Mouse (Mus musculus): ENCODE results near the gene Ap1g1. TPM values are rescaled to one million over a fixed set of nuclear protein-coding genes. Genes with fewer than 3 reads are reported as not detected.
A peak's percentile ranks its signal among the peaks of the same experiment; 100 is the strongest.
"Not testable (repeated sequence)": the region's sequence is repeated elsewhere in the genome, so short reads cannot be mapped to it uniquely, and the experiment has no call there.

The Ap1g1 gene
- polyA plus RNA-seq, 1 experiment from 2014 or later: 34.5 TPM

GRCm38 (mm10) chr8:109750699-109751098, 27.7 kb upstream of the Ap1g1 start:
- Histone ChIP-seq H3K4me3 (ENCODE audit: low read depth, low read length) (no peak overlapping the region), H3K36me3 (ENCODE audit: control insufficient read depth, insufficient read depth, low read length) (no peaks in the 10 kb centered on the region), H3K9ac (ENCODE audit: low read length) (no peak overlapping the region), H3K4me1 (replicated peaks; ENCODE audit: control insufficient read depth, insufficient read depth, low read length) (no peaks in the 10 kb centered on the region), H3K9me3 (ENCODE audit: control insufficient read depth, low read length) (no peaks in the 10 kb centered on the region), H3K27me3 (replicated peaks; ENCODE audit: control insufficient read depth, insufficient read depth, low read length) (no peaks in the 10 kb centered on the region), H3K27ac (ENCODE audit: low read depth) (no peak overlapping the region), H3K4me2 (ENCODE audit: low read length) (no peak overlapping the region)
- 71% methylated on average over 12 of the region's 12 CpGs for WGBS
- DNase-seq (ENCODE audit: low spot score): no peak
- no peak for ATAC-seq (replicated peaks; ENCODE audit: low FRiP score, low TSS enrichment, low read depth)

GRCm38 (mm10) chr8:109751731-109752485, 26.4 kb upstream of the Ap1g1 start:
- H3K4me3 ChIP-seq (ENCODE audit: low read depth, low read length): no peak overlapping the region
- no peak for DNase-seq (ENCODE audit: low spot score)
- no peaks in the 10 kb centered on the region for H3K4me1 ChIP-seq (replicated peaks; ENCODE audit: control insufficient read depth, insufficient read depth, low read length)
- no peak overlapping the region for H3K9ac ChIP-seq (ENCODE audit: low read length)
- no peaks in the 10 kb centered on the region for H3K27me3 ChIP-seq (replicated peaks; ENCODE audit: control insufficient read depth, insufficient read depth, low read length)
- ATAC-seq (replicated peaks; ENCODE audit: low FRiP score, low TSS enrichment, low read depth): no peak
- no peaks in the 10 kb centered on the region for H3K9me3 ChIP-seq (ENCODE audit: control insufficient read depth, low read length)
- H3K4me2 ChIP-seq (ENCODE audit: low read length): no peak overlapping the region
- H3K27ac ChIP-seq (ENCODE audit: low read depth): no peak overlapping the region
- WGBS: 90% methylated on average over 20 of the region's 20 CpGs
- H3K36me3 ChIP-seq (ENCODE audit: control insufficient read depth, insufficient read depth, low read length): no peaks in the 10 kb centered on the region

GRCm38 (mm10) chr8:109754696-109755095, 23.7 kb upstream of the Ap1g1 start:
- DNase-seq (ENCODE audit: low spot score) (peak; percentile 18), ATAC-seq (replicated peaks; ENCODE audit: low FRiP score, low TSS enrichment, low read depth) (no peak)
- no peaks in the 10 kb centered on the region for H3K36me3 ChIP-seq (ENCODE audit: control insufficient read depth, insufficient read depth, low read length)
- no peak overlapping the region for H3K27ac ChIP-seq (ENCODE audit: low read depth)
- 85% methylated on average over 8 of the region's 8 CpGs for WGBS
- H3K27me3 ChIP-seq (replicated peaks; ENCODE audit: control insufficient read depth, insufficient read depth, low read length): no peaks in the 10 kb centered on the region
- H3K9me3 ChIP-seq (ENCODE audit: control insufficient read depth, low read length): no peaks in the 10 kb centered on the region
- H3K4me1 ChIP-seq (replicated peaks; ENCODE audit: control insufficient read depth, insufficient read depth, low read length): no peaks in the 10 kb centered on the region
- H3K4me3 ChIP-seq (ENCODE audit: low read depth, low read length): no peak overlapping the region
- H3K9ac ChIP-seq (ENCODE audit: low read length): no peak overlapping the region
- H3K4me2 ChIP-seq (ENCODE audit: low read length): no peak overlapping the region

- not testable (repeated sequence) for H3K27me3 ChIP-seq (replicated peaks; ENCODE audit: control insufficient read depth, insufficient read depth, low read length); H3K27ac ChIP-seq (ENCODE audit: low read depth)
- 82% methylated on average over 4 of the region's 4 CpGs for WGBS
Measured at GRCm38 (mm10) chr8:109755554-109755953, 22.8 kb upstream of the Ap1g1 start.

GRCm38 (mm10) chr8:109756849-109757248, 21.5 kb upstream of the Ap1g1 start:
- H3K9ac ChIP-seq (ENCODE audit: low read length): no peak overlapping the region
- ATAC-seq (replicated peaks; ENCODE audit: low FRiP score, low TSS enrichment, low read depth) (no peak), DNase-seq (ENCODE audit: low spot score) (peak; percentile 4)
- no peaks in the 10 kb centered on the region for H3K27me3 ChIP-seq (replicated peaks; ENCODE audit: control insufficient read depth, insufficient read depth, low read length)
- no peak overlapping the region for H3K4me2 ChIP-seq (ENCODE audit: low read length)
- no peak overlapping the region for H3K4me3 ChIP-seq (ENCODE audit: low read depth, low read length)
- H3K27ac ChIP-seq (ENCODE audit: low read depth): no peak overlapping the region
- H3K9me3 ChIP-seq (ENCODE audit: control insufficient read depth, low read length): no peaks in the 10 kb centered on the region
- 62% methylated on average over 3 of the region's 3 CpGs for WGBS
- H3K4me1 ChIP-seq (replicated peaks; ENCODE audit: control insufficient read depth, insufficient read depth, low read length): no peaks in the 10 kb centered on the region
- H3K36me3 ChIP-seq (ENCODE audit: control insufficient read depth, insufficient read depth, low read length): no peaks in the 10 kb centered on the region

More at GRCm38 (mm10) chr8:109755554-109755953, 22.8 kb upstream of the Ap1g1 start:
- not testable (repeated sequence) for H3K4me3 ChIP-seq (ENCODE audit: low read depth, low read length); H3K9ac ChIP-seq (ENCODE audit: low read length); ATAC-seq (replicated peaks; ENCODE audit: low FRiP score, low TSS enrichment, low read depth); H3K9me3 ChIP-seq (ENCODE audit: control insufficient read depth, low read length); H3K4me2 ChIP-seq (ENCODE audit: low read length); DNase-seq (ENCODE audit: low spot score); H3K36me3 ChIP-seq (ENCODE audit: control insufficient read depth, insufficient read depth, low read length); H3K4me1 ChIP-seq (replicated peaks; ENCODE audit: control insufficient read depth, insufficient read depth, low read length)

- peak; percentile 20 for DNase-seq (ENCODE audit: low spot score)
- Histone ChIP-seq H3K4me1 (replicated peaks; ENCODE audit: control insufficient read depth, insufficient read depth, low read length) (no peaks in the 10 kb centered on the region), H3K27ac (ENCODE audit: low read depth) (no peak overlapping the region), H3K27me3 (replicated peaks; ENCODE audit: control insufficient read depth, insufficient read depth, low read length) (no peaks in the 10 kb centered on the region), H3K36me3 (ENCODE audit: control insufficient read depth, insufficient read depth, low read length) (no peaks in the 10 kb centered on the region), H3K9ac (ENCODE audit: low read length) (no peak overlapping the region), H3K4me2 (ENCODE audit: low read length) (no peak overlapping the region), H3K9me3 (ENCODE audit: control insufficient read depth, low read length) (peaks cover 10% of the 10 kb centered on the region), H3K4me3 (ENCODE audit: low read depth, low read length) (no peak overlapping the region)
- no peak for ATAC-seq (replicated peaks; ENCODE audit: low FRiP score, low TSS enrichment, low read depth)
- 88% methylated on average over 7 of the region's 7 CpGs for WGBS
Measured at GRCm38 (mm10) chr8:109759426-109759825, 18.9 kb upstream of the Ap1g1 start.

- ATAC-seq (replicated peaks; ENCODE audit: low FRiP score, low TSS enrichment, low read depth) (no peak), DNase-seq (ENCODE audit: low spot score) (peak; percentile 32)
- Histone ChIP-seq H3K27ac (ENCODE audit: low read depth) (no peak overlapping the region), H3K4me2 (ENCODE audit: low read length) (no peak overlapping the region), H3K4me1 (replicated peaks; ENCODE audit: control insufficient read depth, insufficient read depth, low read length) (no peaks in the 10 kb centered on the region), H3K36me3 (ENCODE audit: control insufficient read depth, insufficient read depth, low read length) (no peaks in the 10 kb centered on the region), H3K27me3 (replicated peaks; ENCODE audit: control insufficient read depth, insufficient read depth, low read length) (no peaks in the 10 kb centered on the region), H3K9ac (ENCODE audit: low read length) (no peak overlapping the region), H3K4me3 (ENCODE audit: low read depth, low read length) (no peak overlapping the region), H3K9me3 (ENCODE audit: control insufficient read depth, low read length) (peaks cover 10% of the 10 kb centered on the region)
- WGBS: 50% methylated on average over 1 of the region's 1 CpGs
Measured at GRCm38 (mm10) chr8:109760221-109760620, 18.1 kb upstream of the Ap1g1 start.

GRCm38 (mm10) chr8:109764031-109764430, 14.3 kb upstream of the Ap1g1 start:
- H3K27me3 ChIP-seq (replicated peaks; ENCODE audit: control insufficient read depth, insufficient read depth, low read length): no peaks in the 10 kb centered on the region
- no peaks in the 10 kb centered on the region for H3K4me1 ChIP-seq (replicated peaks; ENCODE audit: control insufficient read depth, insufficient read depth, low read length)
- WGBS: 80% methylated on average over 6 of the region's 6 CpGs
- no peaks in the 10 kb centered on the region for H3K36me3 ChIP-seq (ENCODE audit: control insufficient read depth, insufficient read depth, low read length)
- H3K27ac ChIP-seq (ENCODE audit: low read depth): no peak overlapping the region
- DNase-seq (ENCODE audit: low spot score): peak; percentile 27
- H3K4me3 ChIP-seq (ENCODE audit: low read depth, low read length): no peak overlapping the region
- H3K9me3 ChIP-seq (ENCODE audit: control insufficient read depth, low read length): peaks cover 10% of the 10 kb centered on the region
- H3K9ac ChIP-seq (ENCODE audit: low read length): no peak overlapping the region
- H3K4me2 ChIP-seq (ENCODE audit: low read length): no peak overlapping the region
- ATAC-seq (replicated peaks; ENCODE audit: low FRiP score, low TSS enrichment, low read depth): no peak

GRCm38 (mm10) chr8:109766081-109766480, 12.3 kb upstream of the Ap1g1 start:
- WGBS: 66% methylated on average over 7 of the region's 7 CpGs

More at GRCm38 (mm10) chr8:109766081-109766480, 12.3 kb upstream of the Ap1g1 start:
- ATAC-seq (replicated peaks; ENCODE audit: low FRiP score, low TSS enrichment, low read depth) (no peak), DNase-seq (ENCODE audit: low spot score) (peak; percentile 31)
- Histone ChIP-seq H3K27ac (ENCODE audit: low read depth) (no peak overlapping the region), H3K4me2 (ENCODE audit: low read length) (no peak overlapping the region), H3K36me3 (ENCODE audit: control insufficient read depth, insufficient read depth, low read length) (no peaks in the 10 kb centered on the region), H3K4me3 (ENCODE audit: low read depth, low read length) (no peak overlapping the region), H3K9ac (ENCODE audit: low read length) (no peak overlapping the region), H3K4me1 (replicated peaks; ENCODE audit: control insufficient read depth, insufficient read depth, low read length) (no peaks in the 10 kb centered on the region), H3K9me3 (ENCODE audit: control insufficient read depth, low read length) (peaks cover 10% of the 10 kb centered on the region), H3K27me3 (replicated peaks; ENCODE audit: control insufficient read depth, insufficient read depth, low read length) (no peaks in the 10 kb centered on the region)
